Mouse (Mus musculus) liver, embryonic 13.5 days (tissue): ENCODE results near the gene Cdk9. TPM values are rescaled to one million over a fixed set of nuclear protein-coding genes. Genes with fewer than 3 reads are reported as not detected.

Experiments
- ATAC-seq: fragments of 200-750 bp; cut with Nextera tagmentation; 2 replicates; pipeline ENCODE4 v1.8.0; 2017; ENCODE audit warnings: low read depth, mild to moderate bottlenecking, moderate number of reproducible peaks, moderate library complexity
- DNase-seq: peaks from one replicate; pipeline ENCODE4 v3.0.0; 2022
- H3K27ac ChIP-seq: fragments of 300-500 bp; sonication (generic); 2 replicates; pipeline ENCODE4 v1.5.1; 2015; ENCODE audit warnings: moderate library complexity, mild to moderate bottlenecking, inconsistent platforms
- H3K27me3 ChIP-seq: fragments of 300-500 bp; sonication (generic); 2 replicates; pipeline ENCODE4 v1.6.1; 2015; ENCODE audit warnings: mild to moderate bottlenecking, inconsistent platforms
- H3K36me3 ChIP-seq: fragments of 300-500 bp; sonication (generic); 2 replicates; pipeline ENCODE4 v1.6.1; 2015; ENCODE audit warnings: mild to moderate bottlenecking, inconsistent platforms
- H3K4me1 ChIP-seq: fragments of 300-500 bp; sonication (generic); replicated peaks from 2 replicates; pipeline ENCODE4 v1.6.1; 2015; ENCODE audit warnings: inconsistent platforms
- H3K4me2 ChIP-seq: fragments of 300-500 bp; sonication (generic); 2 replicates; pipeline ENCODE4 v1.6.1; 2015; ENCODE audit warnings: inconsistent platforms, mild to moderate bottlenecking, moderate library complexity
- H3K4me3 ChIP-seq: fragments of 300-500 bp; sonication (generic); replicated peaks from 2 replicates; pipeline ENCODE4 v1.5.1; 2015; ENCODE audit warnings: mild to moderate bottlenecking, inconsistent platforms
- H3K9ac ChIP-seq: fragments of 300-500 bp; sonication (generic); 2 replicates; pipeline ENCODE4 v1.6.1; 2015; ENCODE audit warnings: mild to moderate bottlenecking, inconsistent platforms
- H3K9me3 ChIP-seq: fragments of 300-500 bp; sonication (generic); replicated peaks from 2 replicates; pipeline ENCODE4 v1.6.1; 2016; ENCODE audit warnings: inconsistent platforms
- WGBS: fragments of 180-500 bp; shearing (Covaris S2); methylation state at CpG from one replicate; pipeline ENCODE4 v1.1.7; 2015; ENCODE audit not compliant: insufficient replicate concordance; 5-methylcytosine and 5-hydroxymethylcytosine counted together
- microRNA counts: library from miRNA; unstranded; fragments of <30 nt; microRNA quantifications from one replicate; lab custom pipeline; 2016
- microRNA-seq: library from miRNA; unstranded; fragments of <30 nt; microRNA quantifications from one replicate; pipeline ENCODE4, GENCODE M21; 2016
- polyA plus RNA-seq: library from polyadenylated mRNA; unstranded; fragments of >200 nt; fragmentation: Nextera tagmentation; extraction: Ambion mirVana; gene quantifications from 2 replicates; pipeline ENCODE4 v1.2.1, GENCODE M21; 2015

Gene Cdk9
- polyA plus RNA-seq, 1 experiment from 2014 or later, result 60.4 TPM

DNA sequence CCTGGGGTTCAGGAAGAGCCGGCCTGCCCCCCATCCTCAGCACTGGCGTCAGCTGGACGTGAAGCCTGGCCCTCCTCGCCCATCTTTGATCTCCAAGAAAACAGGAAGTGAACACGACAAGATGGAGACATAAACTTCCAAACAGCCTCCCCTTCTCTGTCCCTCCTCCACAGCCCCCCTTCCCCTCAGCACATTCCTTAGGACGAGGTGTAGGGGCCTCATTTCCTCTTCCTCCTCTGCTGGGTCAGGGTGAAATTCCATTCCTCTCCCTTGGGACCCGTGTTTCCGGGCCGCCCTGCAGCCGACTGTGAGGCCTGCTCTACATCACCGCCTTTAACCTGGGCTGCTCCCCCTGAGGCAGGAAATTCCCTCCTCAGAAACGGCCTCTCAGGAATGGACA, 57.0 kb downstream of the Cdk9 start:
- Histone ChIP-seq H3K27me3 (no peaks in the 10 kb centered on the region), H3K4me1 (peaks cover 73% of the 10 kb centered on the region), H3K4me2 (no peak overlapping the region), H3K36me3 (no peaks in the 10 kb centered on the region; the same call in 1 of the 2 replicates), H3K9ac (no peak overlapping the region), H3K4me3 (no peak overlapping the region), H3K27ac (peak overlapping the region; percentile 41), H3K9me3 (no peaks in the 10 kb centered on the region)
- peak; percentile 16; the same call in 1 of the 2 replicates for ATAC-seq
- no peak for DNase-seq
- WGBS, result 62% methylated on average over 12 of the region's 12 CpGs

MicroRNAs within 50 kb of the gene (microRNA counts, 519-probe panel; counts per million panel counts)
- 114 counts per million for microRNA mmu-miR-2861 (lab: Ali Mortazavi, UCI)

Small RNA genes within 50 kb of the gene (microRNA-seq; reads per million reads assigned to microRNA genes)
- not detected for gene Gm47291
- gene Mir2861, result not detected
- gene Mir3960, result not detected
- gene Mir8093, result not detected

Other genes starting within 250 kb of the Cdk9 start
- gene Fam102a, start 177.7 kb downstream of the Cdk9 start, polyA plus RNA-seq, result 1.0 and 1.1 TPM in 2 replicates
- 60.4 and 64.2 TPM in 2 replicates for gene Dpm2, start 142.2 kb downstream of the Cdk9 start, polyA plus RNA-seq
- 0.10 TPM in 1 of 2 replicates, not detected in the other for gene Pip5kl1, start 138.3 kb downstream of the Cdk9 start, polyA plus RNA-seq
- not detected in 2 replicates for gene 9430097D07Rik, start 137.4 kb downstream of the Cdk9 start, polyA plus RNA-seq
- gene St6galnac4, start 126.0 kb downstream of the Cdk9 start, polyA plus RNA-seq, result 13.5 and 14.1 TPM in 2 replicates
- 10.0 and 12.8 TPM in 2 replicates for gene St6galnac6, start 113.4 kb downstream of the Cdk9 start, polyA plus RNA-seq
- 2.2 and 2.3 TPM in 2 replicates for gene Ak1, start 91.3 kb downstream of the Cdk9 start, polyA plus RNA-seq
- 20.6 and 23.4 TPM in 2 replicates for gene Eng, start 66.5 kb downstream of the Cdk9 start, polyA plus RNA-seq
- 31.1 and 32.9 TPM in 2 replicates for gene Fpgs, start 8.9 kb downstream of the Cdk9 start, polyA plus RNA-seq
- 5.4 and 5.6 TPM in 2 replicates for gene Sh2d3c, start 8.0 kb upstream of the Cdk9 start, polyA plus RNA-seq
- 0.15 TPM in 1 of 2 replicates, not detected in the other for gene 6330409D20Rik, start 27.9 kb upstream of the Cdk9 start, polyA plus RNA-seq
- gene Tor2a, start 44.2 kb upstream of the Cdk9 start, polyA plus RNA-seq, result 30.1 TPM in 2 replicates
- gene Ttc16, start 62.6 kb upstream of the Cdk9 start, polyA plus RNA-seq, result 0.07 and 0.13 TPM in 2 replicates
- 2.4 and 3.6 TPM in 2 replicates for gene Ptrh1, start 62.7 kb upstream of the Cdk9 start, polyA plus RNA-seq
- gene Cfap157, start 71.4 kb upstream of the Cdk9 start, polyA plus RNA-seq, result 0.24 and 0.25 TPM in 2 replicates
- 3.3 and 3.7 TPM in 2 replicates for gene Stxbp1, start 134.2 kb upstream of the Cdk9 start, polyA plus RNA-seq
- 7.0 and 7.6 TPM in 2 replicates for gene Fam129b, start 163.0 kb upstream of the Cdk9 start, polyA plus RNA-seq
- gene Rpl12, start 248.5 kb upstream of the Cdk9 start, polyA plus RNA-seq, result 141 and 148 TPM in 2 replicates
- 2.0 and 3.0 TPM in 2 replicates for gene Lrsam1, start 248.5 kb upstream of the Cdk9 start, polyA plus RNA-seq